Mouse (Mus musculus): Measurements from ENCODE around the gene Scrn3. TPM values are rescaled to one million over a fixed set of nuclear protein-coding genes. Genes with fewer than 3 reads are reported as not detected.

Gene Scrn3
- total RNA-seq, 2 experiments from 2014 or later: 21.1 to 32.5 TPM

GRCm38 (mm10) chr2:73371530-73372335 is 59.3 kb downstream of the Scrn3 start:
- ATAC-seq (replicated peaks; ENCODE audit: low FRiP score, poor library complexity, severe bottlenecking): no peak; the same call in 1 of the 2 replicates

GRCm38 (mm10) chr2:73378326-73378725 is 65.9 kb downstream of the Scrn3 start:
- no peak for ATAC-seq (replicated peaks; ENCODE audit: low FRiP score, poor library complexity, severe bottlenecking)

DNA sequence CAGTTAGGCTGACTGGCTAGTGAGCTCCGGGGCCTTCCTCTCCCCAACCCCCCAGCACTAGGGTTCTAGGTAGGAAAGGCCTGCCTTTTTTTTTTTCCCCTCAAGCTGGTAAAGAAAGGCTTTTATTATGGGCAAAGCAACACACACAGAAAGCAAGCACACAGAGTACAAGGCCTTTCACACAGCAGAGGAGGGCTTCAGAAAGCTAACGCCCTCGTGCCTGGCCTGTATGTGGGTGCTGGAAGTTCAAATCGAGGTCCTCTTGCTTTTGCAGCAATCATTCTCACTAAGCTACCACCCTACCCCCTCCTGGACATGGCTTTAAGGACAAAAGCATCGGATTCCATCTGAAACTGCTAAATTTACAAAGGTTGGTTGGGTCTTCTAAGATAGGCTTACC is 67.3 kb downstream of the Scrn3 start:
- ATAC-seq (replicated peaks; ENCODE audit: low FRiP score, poor library complexity, severe bottlenecking): no peak

GRCm38 (mm10) chr2:73380298-73380975 is 68.0 kb downstream of the Scrn3 start:
- no peak for ATAC-seq (replicated peaks; ENCODE audit: low FRiP score, poor library complexity, severe bottlenecking)

GRCm38 (mm10) chr2:73385172-73385571 is 72.8 kb downstream of the Scrn3 start:
- no peak for ATAC-seq (replicated peaks; ENCODE audit: low FRiP score, poor library complexity, severe bottlenecking)

- peak; percentile 16 for ATAC-seq (replicated peaks; ENCODE audit: low FRiP score, poor library complexity, severe bottlenecking)
Observed at GRCm38 (mm10) chr2:73385641-73386355, 73.4 kb downstream of the Scrn3 start.

GRCm38 (mm10) chr2:73386356-73387046 is 74.1 kb downstream of the Scrn3 start, which contains the start of gene Gpr155:
Gene Gpr155 (minus strand): TSS chr2:73386572.
- peak; percentile 90 for ATAC-seq (replicated peaks; ENCODE audit: low FRiP score, poor library complexity, severe bottlenecking)

Other genes with a start within 250 kb of the Scrn3 start
- 31.8 and 31.9 TPM in 2 replicates for gene Ola1, start 93.7 kb upstream of the Scrn3 start, total RNA-seq (2015; ENCODE audit: low replicate concordance)
- 23.3 and 27.5 TPM in 2 replicates for gene Ola1, start 93.7 kb upstream of the Scrn3 start, total RNA-seq (2017; ENCODE audit: low replicate concordance)
- not detected in 2 replicates for gene Sp9, start 40.7 kb upstream of the Scrn3 start, total RNA-seq (2015; ENCODE audit: low replicate concordance)
- gene Sp9, start 40.7 kb upstream of the Scrn3 start, total RNA-seq (2017; ENCODE audit: low replicate concordance): 0.51 TPM in 1 of 2 replicates, not detected in the other
- gene Cir1, start 100 bp downstream of the Scrn3 start, total RNA-seq (2015; ENCODE audit: low replicate concordance): 57.6 and 67.9 TPM in 2 replicates
- gene Cir1, start 100 bp downstream of the Scrn3 start, total RNA-seq (2017; ENCODE audit: low replicate concordance): 76.7 and 127 TPM in 2 replicates
- gene Gpr155, start 74.0 kb downstream of the Scrn3 start, total RNA-seq (2015; ENCODE audit: low replicate concordance): 5.8 and 7.3 TPM in 2 replicates
- gene Gpr155, start 74.0 kb downstream of the Scrn3 start, total RNA-seq (2017; ENCODE audit: low replicate concordance): 9.3 and 10.6 TPM in 2 replicates
- gene Wipf1, start 217.1 kb downstream of the Scrn3 start, total RNA-seq (2015; ENCODE audit: low replicate concordance): 17.3 and 23.6 TPM in 2 replicates
- 4.5 and 4.7 TPM in 2 replicates for gene Wipf1, start 217.1 kb downstream of the Scrn3 start, total RNA-seq (2017; ENCODE audit: low replicate concordance)